Comparison of ENCODE assay signal across 25 mouse cellular contexts in genomic region chr11:83641216-83641615, GRCm38 (mm10). TPM values are rescaled to one million over a fixed set of nuclear protein-coding genes. Genes with fewer than 3 reads are reported as not detected.
DNase-seq lines count a peak whose midpoint lies in the region; ATAC-seq lines count a peak whose summit lies in the region.
"Had no signal": no experiment of that assay in that cellular context is flagged by ENCODE, and none has a peak within 500 bp of the region (broad histone marks: within the 10 kb centered on the region; RNA-seq: fewer than 3 reads in every experiment).

No protein-coding gene starts in this region.

- peak; percentile 71 for DNase-seq in 416B (ENCODE audit: low read depth)
- DNase-seq in B cell, adult 2 months, result peak; percentile 48 to 52
- DNase-seq in natural killer cell, adult 2 months (ENCODE audit: low spot score in 2 of 2), result peak; percentile 59 to 60
- no peak for DNase-seq in cerebellum, adult 9-11 months
- DNase-seq in kidney, adult 9 months, result no peak
- DNase-seq in left cerebral cortex, adult 9 months (ENCODE audit: low spot score in 2 of 2), result no peak
- DNase-seq: adrenal gland, postnatal 14 days; cerebellum, adult 2 months; cerebellum, postnatal 25 days; gastrocnemius, postnatal 36 days; heart, postnatal 14 days; kidney, adult 2 months; kidney, postnatal 14 days; retina, postnatal 1 day; right cerebral cortex, postnatal 14 days had no signal

- 0 out of 2 replicates have a peak, but pooled peaks have one; percentile 1 for ATAC-seq in common myeloid progenitor, adult 5-6 weeks (replicated peaks; ENCODE audit: low read depth, poor library complexity, severe bottlenecking)
- ATAC-seq: forebrain, embryonic 14.5 days; hindbrain, embryonic 16.5 days; Patski had no signal

RNA-seq across cellular contexts. Expression of gene Rpl9-ps1, which starts 4.2 kb away (rescaled TPM):
- total RNA-seq in common myeloid progenitor, adult 5-6 weeks (2017), result 1.2 and 3.2 TPM in 2 replicates
- total RNA-seq: adrenal gland, postnatal 14 days; G1E; gastrocnemius, adult 18-20 months; gastrocnemius, postnatal 36 days; heart, postnatal 14 days; layer of hippocampus, postnatal 10 days; left cerebral cortex, adult 18-20 months; left cerebral cortex, postnatal 25 days; liver, adult 2 months had no signal

RNA-seq across cellular contexts. Expression of gene Ccl3, which starts 7.9 kb away (rescaled TPM):
- total RNA-seq in common myeloid progenitor, adult 5-6 weeks (2017), result 183 and 212 TPM in 2 replicates
- total RNA-seq: adrenal gland, postnatal 14 days; gastrocnemius, adult 18-20 months; gastrocnemius, postnatal 36 days; heart, postnatal 14 days; left cerebral cortex, adult 18-20 months; left cerebral cortex, postnatal 25 days had no signal

RNA-seq across cellular contexts. Expression of gene Ccl4, which starts 21.2 kb away (rescaled TPM):
- 55.0 and 99.0 TPM in 2 replicates for total RNA-seq in common myeloid progenitor, adult 5-6 weeks (2017)
- total RNA-seq: adrenal gland, postnatal 14 days; gastrocnemius, adult 18-20 months; gastrocnemius, postnatal 36 days; heart, postnatal 14 days; layer of hippocampus, postnatal 10 days; left cerebral cortex, adult 18-20 months; left cerebral cortex, postnatal 25 days; liver, adult 2 months had no signal

RNA-seq across cellular contexts. Expression of gene Ccl6, which starts 48.3 kb away (rescaled TPM):
- 1.8 and 2.1 TPM in 2 replicates for total RNA-seq in common myeloid progenitor, adult 5-6 weeks (2017)

Comparison
In these comparisons a context has a peak if more than half of its experiments do, and no peak if none do; other contexts are left out.
1. DNase-seq: peak in 416B (single experiment), B cell, adult 2 months (2 of 2) and natural killer cell, adult 2 months (2 of 2); none in cerebellum, adult 9-11 months (single experiment), kidney, adult 9 months (single experiment) and left cerebral cortex, adult 9 months (0 of 2).